Mouse (Mus musculus) inflammation-experienced regulatory T-cells, adult 16 weeks (primary cell): ENCODE data around the gene Rps27rt. TPM values are rescaled to one million over a fixed set of nuclear protein-coding genes. Genes with fewer than 3 reads are reported as not detected.

Source experiments
- polyA plus RNA-seq: library from polyadenylated mRNA; unstranded; fragments of 100-300 nt; shearing (Covaris generic); gene quantifications from one replicate; pipeline ENCODE4 v1.2.1, GENCODE M21; 2017

The Rps27rt gene
- 2,181 TPM for polyA plus RNA-seq

GRCm38 (mm10) chr9:114982689-114983360 lies at the start of gene Rps27rt:
TSS of gene Rps27rt (minus strand) at chr9:114982739.

GRCm38 (mm10) chr9:114978281-114979111 lies 4.0 kb downstream of the Rps27rt start, which contains the start of gene Osbpl10:
TSS of gene Osbpl10 (plus strand) at chr9:114978569.

GRCm38 (mm10) chr9:114933723-114934171 lies 48.8 kb downstream of the Rps27rt start, which contains the start of gene Gpd1l:
TSS of gene Gpd1l (minus strand) at chr9:114933987.

Other genes with a start within 250 kb of the Rps27rt start
- 149 TPM for gene Cmtm7, start 200.9 kb downstream of the Rps27rt start, polyA plus RNA-seq
- 0.45 TPM for gene Cmtm8, start 138.6 kb downstream of the Rps27rt start, polyA plus RNA-seq
- gene Gpd1l, start 48.8 kb downstream of the Rps27rt start, polyA plus RNA-seq = 36.2 TPM
- gene Osbpl10, start 4.2 kb downstream of the Rps27rt start, polyA plus RNA-seq = not detected